Mouse (Mus musculus) liver, adult 2 months (tissue): Measurements from ENCODE around the gene Vezf1.

Experiments
- CTCF ChIP-seq: fragments of 200-500 bp; IDR thresholded peaks from 2 replicates; pipeline ENCODE4 v1.5.1; 2011; ENCODE audit warnings: low read depth, low read length, control low read depth
- POLR2A ChIP-seq: fragments of 200-500 bp; IDR thresholded peaks from 2 replicates; pipeline ENCODE4 v1.6.1; 2011; ENCODE audit warnings: low read length, control low read depth; ENCODE audit not compliant: insufficient read depth; ENCODE audit errors: extremely low read depth

GRCm38 (mm10) chr11:88059141-88059540 lies 8.9 kb upstream of the Vezf1 start:
- TF ChIP-seq CTCF (peak; percentile 62), POLR2A (no peak)
